Mouse (Mus musculus): ENCODE results near the gene Nfkbie. TPM values are rescaled to one million over a fixed set of nuclear protein-coding genes. Genes with fewer than 3 reads are reported as not detected.

The Nfkbie gene
- polyA plus RNA-seq, 1 experiment from 2014 or later = 4.8 TPM

DNA sequence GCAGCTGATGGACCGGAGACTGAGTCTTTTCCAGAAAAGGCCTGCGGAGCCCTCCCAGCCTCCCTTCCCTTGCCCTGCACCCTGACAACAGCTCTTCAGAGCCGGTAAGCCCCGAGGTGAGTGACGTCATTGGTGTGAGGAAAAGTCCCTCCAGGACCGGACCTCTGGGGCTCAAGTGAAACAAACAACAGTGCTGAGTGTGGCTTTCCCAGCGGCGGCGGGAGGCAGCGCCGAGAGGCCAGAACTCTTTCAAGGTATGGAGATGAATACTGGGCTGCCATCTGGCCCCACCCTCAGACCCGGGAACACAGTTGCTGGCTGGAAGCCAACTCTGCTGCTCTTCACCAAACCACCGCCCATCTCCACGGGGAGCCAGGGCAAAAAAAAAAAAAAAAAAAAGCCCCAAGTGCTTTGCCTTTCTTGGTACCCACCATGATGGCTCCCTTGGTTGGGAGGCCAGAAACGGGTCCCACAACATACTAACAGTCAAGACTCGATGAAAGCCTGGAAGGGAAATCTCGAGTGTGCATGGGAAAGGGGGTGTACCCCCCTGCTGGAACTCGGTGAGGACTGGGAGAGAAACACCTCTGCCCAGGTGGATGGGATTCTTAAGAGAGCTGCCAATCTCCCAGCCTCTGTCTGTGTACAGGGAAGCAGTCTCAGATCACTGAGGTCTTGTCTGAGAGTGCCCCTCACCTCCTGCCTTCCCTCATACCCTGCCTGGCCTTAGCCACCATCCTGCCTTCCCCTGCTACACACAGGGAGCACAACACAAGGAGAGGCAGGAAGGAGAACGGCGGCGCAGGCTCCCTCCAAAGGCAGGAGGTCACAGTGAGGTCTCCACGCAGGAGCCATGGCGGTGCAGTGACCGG is 11.3 kb upstream of the Nfkbie start:
- Histone ChIP-seq H3K27ac (replicated peaks) (no peak overlapping the region), H3K9me3 (replicated peaks) (no peaks in the 10 kb centered on the region), H3K36me3 (peaks cover 18% of the 10 kb centered on the region), H3K4me1 (peaks cover 39% of the 10 kb centered on the region), H3K27me3 (replicated peaks) (peaks cover 49% of the 10 kb centered on the region), H3K4me3 (replicated peaks) (peak overlapping the region; percentile 11; the same call in 1 of the 2 replicates), H3K9ac (replicated peaks) (no peak overlapping the region), H3K4me2 (peak overlapping the region; percentile 39)
- 13% methylated on average over 24 of the region's 24 CpGs for WGBS
- ATAC-seq (ENCODE audit: low FRiP score) = no peak

DNA sequence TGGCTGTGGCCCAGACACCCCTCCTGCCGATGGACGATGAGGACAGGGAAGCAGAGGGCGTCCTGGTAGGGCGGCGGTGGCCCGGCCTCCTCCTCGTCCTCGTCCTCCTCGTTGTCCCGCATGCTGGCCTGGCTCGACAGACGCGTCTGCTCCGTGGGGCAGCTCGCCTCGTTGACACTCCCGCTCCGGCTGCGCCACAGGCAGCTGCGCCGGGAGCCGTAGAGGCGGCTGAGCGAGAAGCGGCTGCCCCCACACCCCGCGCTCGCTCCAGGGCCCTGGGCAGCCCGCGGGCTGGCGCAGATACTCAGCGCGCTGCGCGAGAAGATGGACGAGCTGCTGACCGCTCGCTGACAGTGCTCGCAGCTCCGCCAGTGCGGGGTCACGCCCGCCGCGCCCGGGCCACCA is 10.6 kb upstream of the Nfkbie start:
- Histone ChIP-seq H3K4me3 (replicated peaks) (peak overlapping the region; percentile 11; the same call in 1 of the 2 replicates), H3K4me2 (peak overlapping the region; percentile 39), H3K27me3 (replicated peaks) (peaks cover 44% of the 10 kb centered on the region), H3K9ac (replicated peaks) (no peak overlapping the region), H3K9me3 (replicated peaks) (no peaks in the 10 kb centered on the region), H3K4me1 (peaks cover 42% of the 10 kb centered on the region), H3K36me3 (peaks cover 18% of the 10 kb centered on the region), H3K27ac (replicated peaks) (no peak overlapping the region)
- no peak for ATAC-seq (ENCODE audit: low FRiP score)
- WGBS = 6% methylated on average over 45 of the region's 46 CpGs

DNA sequence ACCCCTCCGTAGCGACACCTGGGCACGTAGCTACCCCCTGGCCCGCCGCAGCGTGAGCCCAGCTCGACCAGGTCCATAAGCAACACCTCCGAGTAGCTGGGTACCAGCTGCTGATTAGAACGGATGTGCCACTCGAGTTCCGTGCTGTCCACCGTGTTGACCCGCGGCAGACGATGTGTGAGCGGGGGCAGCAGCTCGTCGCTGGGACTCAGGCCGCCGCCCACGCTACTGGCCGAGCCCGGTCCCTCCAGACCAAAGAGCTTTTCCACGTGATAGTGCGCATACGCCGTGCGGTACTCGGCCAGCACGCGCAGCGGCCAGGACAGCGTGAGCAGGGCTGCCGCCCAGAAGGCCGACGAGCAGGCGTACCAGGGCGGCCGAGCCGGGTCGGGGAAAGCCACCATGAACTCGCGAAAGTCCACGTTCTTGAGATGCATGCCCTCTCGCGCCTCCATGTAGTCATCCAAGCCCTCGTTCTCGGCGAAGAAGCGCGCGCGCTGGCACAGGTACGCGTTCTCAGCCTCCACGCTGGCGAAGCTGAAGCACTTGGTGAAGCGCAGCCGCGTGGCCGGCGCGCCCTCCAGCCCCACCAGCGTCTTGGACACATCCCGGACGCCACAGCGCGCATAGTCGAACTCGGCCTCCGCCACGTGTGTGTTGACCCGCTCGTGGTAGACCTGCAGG is 10.1 kb upstream of the Nfkbie start:
- H3K27me3 ChIP-seq (replicated peaks) = peaks cover 41% of the 10 kb centered on the region

DNA sequence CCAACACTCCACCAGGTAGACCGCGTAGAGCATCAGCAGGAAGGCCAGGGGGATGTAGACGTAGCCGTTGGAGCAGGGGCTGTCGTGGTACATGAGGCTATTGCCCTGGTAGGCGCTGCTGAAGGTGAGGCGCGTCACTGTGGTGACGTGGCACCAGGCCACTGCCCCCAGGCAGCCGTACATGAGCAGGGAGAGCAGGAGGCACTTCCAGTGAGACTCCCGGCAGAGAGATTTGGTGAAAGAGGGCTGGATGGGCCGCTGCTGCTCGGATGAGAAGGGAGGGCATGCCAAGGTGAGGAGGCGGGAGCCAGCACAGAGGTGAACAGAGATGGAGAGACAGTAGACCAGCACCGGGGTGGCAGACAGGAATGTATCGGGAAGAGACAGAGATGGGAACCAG is 8.6 kb upstream of the Nfkbie start:
- Histone ChIP-seq H3K36me3 (peaks cover 18% of the 10 kb centered on the region), H3K9me3 (replicated peaks) (no peaks in the 10 kb centered on the region), H3K9ac (replicated peaks) (no peak overlapping the region), H3K4me3 (replicated peaks) (no peak overlapping the region), H3K4me1 (peaks cover 50% of the 10 kb centered on the region), H3K27me3 (replicated peaks) (peaks cover 40% of the 10 kb centered on the region), H3K4me2 (peak overlapping the region; percentile 72), H3K27ac (replicated peaks) (no peak overlapping the region)
- WGBS = 62% methylated on average over 16 of the region's 16 CpGs
- no peak for ATAC-seq (ENCODE audit: low FRiP score)

More for the DNA sequence above, 10.1 kb upstream of the Nfkbie start:
- H3K9me3 ChIP-seq (replicated peaks) = no peaks in the 10 kb centered on the region
- H3K4me3 ChIP-seq (replicated peaks) = peak overlapping the region; percentile 11
- WGBS = 12% methylated on average over 74 of the region's 74 CpGs
- ATAC-seq (ENCODE audit: low FRiP score) = no peak
- peak overlapping the region; percentile 39 for H3K4me2 ChIP-seq
- H3K36me3 ChIP-seq = peaks cover 18% of the 10 kb centered on the region
- no peak overlapping the region for H3K9ac ChIP-seq (replicated peaks)
- H3K4me1 ChIP-seq = peaks cover 47% of the 10 kb centered on the region
- no peak overlapping the region for H3K27ac ChIP-seq (replicated peaks)

DNA sequence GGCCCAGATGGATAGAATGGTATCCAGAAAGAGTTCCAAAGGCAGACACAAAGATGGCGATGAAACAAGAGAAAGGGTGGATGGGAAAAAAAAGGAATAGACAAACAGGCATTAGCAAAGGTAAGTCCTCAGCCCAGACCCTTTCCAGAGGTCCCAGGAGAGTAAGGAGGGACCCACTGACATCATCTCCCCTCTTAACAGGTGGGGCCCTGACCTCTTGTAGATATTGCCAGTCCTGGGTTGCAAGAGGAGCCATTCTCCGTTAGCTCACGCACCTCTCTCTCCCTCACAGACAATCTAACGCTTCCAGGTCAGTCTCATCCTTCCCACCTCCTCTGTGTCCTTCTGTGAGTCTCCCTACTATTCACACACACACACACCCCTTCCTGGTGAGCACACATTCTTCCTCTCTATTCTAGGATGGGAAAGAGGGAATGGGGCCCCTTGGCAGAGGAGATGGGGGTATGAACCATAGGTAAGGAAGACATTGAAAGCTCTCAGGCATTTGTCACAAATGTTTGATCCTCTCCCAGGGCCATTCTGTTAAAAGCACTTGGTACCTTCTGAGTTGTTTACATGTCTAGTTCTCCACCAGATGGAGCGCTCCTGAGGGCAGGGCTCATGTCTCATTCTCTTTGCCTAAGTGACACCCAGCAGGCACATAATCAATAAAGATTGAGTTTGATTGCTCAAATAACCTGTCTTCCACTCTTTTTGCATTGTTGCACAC is 7.9 kb upstream of the Nfkbie start:
- 79% methylated on average over 5 of the region's 5 CpGs for WGBS
- peaks cover 40% of the 10 kb centered on the region for H3K27me3 ChIP-seq (replicated peaks)
- H3K9ac ChIP-seq (replicated peaks) = no peak overlapping the region
- H3K9me3 ChIP-seq (replicated peaks) = no peaks in the 10 kb centered on the region
- no peak for ATAC-seq (ENCODE audit: low FRiP score)
- H3K27ac ChIP-seq (replicated peaks) = no peak overlapping the region
- peak overlapping the region; percentile 81; the same call in 1 of the 2 replicates for H3K4me3 ChIP-seq (replicated peaks)
- peaks cover 18% of the 10 kb centered on the region for H3K36me3 ChIP-seq
- peak overlapping the region; percentile 72 for H3K4me2 ChIP-seq
- H3K4me1 ChIP-seq = peaks cover 52% of the 10 kb centered on the region

DNA sequence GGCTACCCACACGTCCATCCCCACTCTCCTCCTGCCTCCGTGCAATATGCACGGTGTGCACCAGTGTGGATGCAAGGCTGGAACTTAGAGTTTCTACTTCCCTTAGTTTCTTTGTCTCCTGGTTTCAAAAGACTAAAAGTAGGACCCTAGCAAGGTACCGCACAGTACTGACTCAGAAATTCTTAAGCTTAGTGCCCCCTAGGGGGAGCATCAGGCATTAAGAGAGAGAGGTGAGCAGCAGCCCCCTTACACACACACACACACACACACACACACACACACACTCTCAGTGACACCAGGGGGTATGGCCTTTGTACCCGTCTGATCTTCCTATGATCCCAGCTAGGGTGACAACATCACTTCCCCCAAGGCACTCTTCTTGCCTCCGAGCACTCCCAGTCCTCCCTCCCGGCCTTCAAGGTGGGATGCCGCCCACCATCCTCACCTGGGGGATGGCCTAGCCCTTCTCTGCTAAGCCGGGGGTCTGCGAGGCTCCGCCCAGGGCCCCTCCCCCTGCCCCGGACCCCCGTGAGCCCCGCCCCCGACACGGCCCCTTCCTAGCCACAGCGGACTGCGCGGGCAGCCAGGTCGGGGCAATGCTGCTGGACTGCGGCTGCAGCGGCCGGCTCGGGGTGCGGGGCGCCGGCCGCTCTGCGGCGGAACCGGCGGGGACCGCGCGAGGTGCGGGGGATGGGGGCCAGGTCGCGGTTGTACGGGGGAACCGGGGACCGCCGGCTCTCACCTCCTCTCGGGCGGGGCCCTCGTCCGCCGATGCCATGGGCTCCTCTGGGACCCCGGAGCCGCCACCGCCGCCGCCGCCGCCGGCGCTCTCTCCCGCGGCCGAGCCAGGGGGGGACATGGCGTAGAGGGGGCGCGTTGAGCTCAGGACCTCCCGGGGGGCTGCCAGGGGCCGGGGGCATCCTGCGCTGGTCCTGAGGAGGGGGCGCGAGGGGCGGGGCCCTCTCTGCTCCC is 6.7 kb upstream of the Nfkbie start:
- peak; percentile 72 for ATAC-seq (ENCODE audit: low FRiP score)
- 2% methylated on average over 36 of the region's 68 CpGs for WGBS
- Histone ChIP-seq H3K4me3 (replicated peaks) (peak overlapping the region; percentile 81), H3K4me2 (peak overlapping the region; percentile 72), H3K9ac (replicated peaks) (peak overlapping the region; percentile 99), H3K27ac (replicated peaks) (peak overlapping the region; percentile 93), H3K9me3 (replicated peaks) (no peaks in the 10 kb centered on the region), H3K27me3 (replicated peaks) (peaks cover 41% of the 10 kb centered on the region), H3K36me3 (peaks cover 18% of the 10 kb centered on the region), H3K4me1 (peaks cover 50% of the 10 kb centered on the region)

DNA sequence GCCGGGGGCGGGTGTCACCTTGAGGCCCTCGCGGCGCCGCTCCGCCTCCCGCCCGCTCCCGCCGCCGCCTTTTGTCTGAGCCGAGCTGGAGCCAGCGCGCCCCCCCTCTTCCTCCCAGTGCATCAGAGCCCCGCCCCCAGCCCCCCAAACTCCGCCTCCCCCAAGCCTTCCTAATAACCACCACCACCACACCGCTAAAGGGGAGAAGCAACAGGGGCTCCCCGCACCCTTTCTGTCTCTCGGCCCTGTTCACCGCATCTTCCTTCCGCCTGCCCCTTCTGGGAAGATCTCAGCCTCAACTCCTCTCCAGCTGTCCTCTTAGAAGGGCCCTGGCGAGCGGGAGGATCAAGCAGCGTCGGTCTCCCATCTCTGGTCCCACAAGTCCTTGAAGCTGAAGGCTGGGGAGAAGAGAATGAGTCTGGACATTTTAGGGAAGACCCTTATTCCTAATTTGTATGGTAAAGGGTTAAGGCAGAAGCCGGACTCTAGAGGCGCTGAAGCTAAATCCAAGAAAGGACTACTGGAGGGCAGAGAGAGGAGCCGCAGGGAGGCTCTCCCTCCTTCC is 5.8 kb upstream of the Nfkbie start, which contains the start of gene Tmem151b:
Gene Tmem151b, minus strand, starts transcription at position 61 of the 565 bp plus-strand sequence.
- H3K9ac ChIP-seq (replicated peaks) = peak within 1 kb of the TSS; percentile 99
- peak within 1 kb of the TSS; percentile 72 for H3K4me2 ChIP-seq
- ATAC-seq (ENCODE audit: low FRiP score) = peak; percentile 80
- peaks cover 36% of the 10 kb centered on the region for H3K27me3 ChIP-seq (replicated peaks)
- under 1% methylated on average over 12 of the region's 29 CpGs for WGBS
- H3K9me3 ChIP-seq (replicated peaks) = no peaks in the 10 kb centered on the region
- peak within 1 kb of the TSS; percentile 81 for H3K4me3 ChIP-seq (replicated peaks)
- H3K36me3 ChIP-seq = peaks cover 9% of the 10 kb centered on the region
- H3K27ac ChIP-seq (replicated peaks) = peak within 1 kb of the TSS; percentile 93
- H3K4me1 ChIP-seq = peaks cover 41% of the 10 kb centered on the region

DNA sequence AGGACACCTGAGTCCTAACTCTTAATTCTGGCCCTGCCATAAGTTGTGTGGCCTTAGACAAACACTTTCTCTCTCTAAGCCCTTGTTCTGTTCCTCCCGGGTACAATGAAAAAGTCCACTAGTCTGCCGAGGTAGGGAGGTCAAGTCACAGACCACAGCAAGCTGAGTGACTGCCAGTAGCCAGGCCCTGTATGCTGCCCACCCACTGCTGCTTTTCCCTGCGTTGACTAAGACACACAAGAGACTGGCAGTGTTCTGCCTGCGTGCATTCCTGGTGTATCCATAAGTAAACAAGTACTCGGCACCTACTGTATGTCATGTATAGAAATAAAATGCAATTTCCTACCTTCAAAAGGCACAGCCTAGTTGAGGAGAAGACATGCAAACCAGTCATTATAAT is 5.2 kb upstream of the Nfkbie start:
- Histone ChIP-seq H3K4me1 (peaks cover 36% of the 10 kb centered on the region), H3K9ac (replicated peaks) (no peak overlapping the region), H3K36me3 (peaks cover 6% of the 10 kb centered on the region), H3K4me3 (replicated peaks) (peak overlapping the region; percentile 81), H3K27ac (replicated peaks) (peak overlapping the region; percentile 93; the same call in 1 of the 2 replicates), H3K27me3 (replicated peaks) (peaks cover 30% of the 10 kb centered on the region), H3K9me3 (replicated peaks) (no peaks in the 10 kb centered on the region), H3K4me2 (peak overlapping the region; percentile 72)
- 37% methylated on average over 5 of the region's 5 CpGs for WGBS
- ATAC-seq (ENCODE audit: low FRiP score) = no peak

DNA sequence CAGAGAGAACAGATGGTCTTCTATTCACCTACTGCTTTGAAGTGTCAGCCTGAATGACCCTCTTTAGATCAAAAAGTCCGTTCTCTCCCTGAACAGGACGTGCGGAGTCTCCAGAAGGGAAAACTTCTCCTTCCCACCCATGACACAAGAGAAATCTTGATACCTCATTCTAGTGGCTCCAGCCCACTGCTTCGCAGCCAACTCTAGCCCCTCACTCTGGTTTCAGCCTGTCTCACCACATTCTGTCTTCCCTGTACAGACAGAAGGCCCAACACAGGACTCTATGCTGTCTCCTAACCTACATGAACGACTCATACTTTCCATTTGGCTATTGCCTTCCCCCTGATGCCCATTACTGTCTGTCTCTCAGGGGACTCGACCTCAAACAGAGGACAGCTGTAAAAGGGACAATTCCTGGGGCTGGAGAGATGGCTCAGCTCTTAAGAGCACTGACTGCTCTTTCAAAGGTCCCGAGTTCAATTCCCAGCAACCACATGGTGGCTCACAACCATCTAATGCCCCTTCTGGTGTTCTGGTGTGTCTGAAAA is 4.2 kb upstream of the Nfkbie start:
- Histone ChIP-seq H3K4me3 (replicated peaks) (no peak overlapping the region), H3K27ac (replicated peaks) (no peak overlapping the region), H3K4me2 (no peak overlapping the region), H3K36me3 (peaks cover 6% of the 10 kb centered on the region), H3K9me3 (replicated peaks) (no peaks in the 10 kb centered on the region), H3K9ac (replicated peaks) (no peak overlapping the region), H3K4me1 (peaks cover 35% of the 10 kb centered on the region), H3K27me3 (replicated peaks) (peaks cover 22% of the 10 kb centered on the region)
- 37% methylated on average over 7 of the region's 7 CpGs for WGBS
- no peak for ATAC-seq (ENCODE audit: low FRiP score)

DNA sequence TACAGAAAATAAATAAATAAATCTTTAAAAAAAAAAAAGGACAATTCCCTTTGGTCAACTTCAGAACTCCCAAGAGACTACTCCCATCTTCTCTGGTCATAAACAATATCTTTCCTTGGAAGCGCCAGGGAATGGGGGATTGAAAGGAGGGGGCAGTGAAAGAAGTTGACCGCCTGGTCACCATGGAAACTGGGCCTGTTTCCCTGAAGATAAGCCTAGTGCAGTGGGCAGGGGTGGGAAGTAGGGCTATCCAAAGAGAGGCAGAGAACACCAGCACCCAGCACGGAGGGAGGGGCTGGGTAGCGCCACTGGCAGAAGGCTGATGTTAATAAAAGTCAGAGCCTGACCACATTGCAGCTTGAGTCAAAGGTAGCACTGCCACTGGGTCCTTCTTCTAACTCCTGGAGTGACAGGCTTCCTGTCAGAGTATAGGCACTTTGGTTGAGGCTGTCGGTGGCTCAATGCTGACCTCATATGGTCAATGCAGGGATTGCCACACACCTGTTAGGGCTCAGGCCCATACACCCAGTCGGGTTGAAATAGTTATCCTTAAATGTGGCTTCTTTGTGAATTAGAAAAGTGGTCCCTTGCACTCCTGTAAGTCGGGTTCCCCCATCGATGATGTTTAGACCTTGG is 3.6 kb upstream of the Nfkbie start:
- peaks cover 21% of the 10 kb centered on the region for H3K27me3 ChIP-seq (replicated peaks)
- no peak for ATAC-seq (ENCODE audit: low FRiP score)
- 4% methylated on average over 8 of the region's 8 CpGs for WGBS

More for the DNA sequence above, 3.6 kb upstream of the Nfkbie start:
- no peaks in the 10 kb centered on the region for H3K9me3 ChIP-seq (replicated peaks)
- H3K9ac ChIP-seq (replicated peaks) = no peak overlapping the region
- no peak overlapping the region for H3K4me3 ChIP-seq (replicated peaks)
- H3K4me1 ChIP-seq = peaks cover 41% of the 10 kb centered on the region
- no peak overlapping the region for H3K4me2 ChIP-seq
- no peak overlapping the region for H3K27ac ChIP-seq (replicated peaks)
- no peaks in the 10 kb centered on the region for H3K36me3 ChIP-seq
